Mouse (Mus musculus) stomach, postnatal 0 days (tissue): ENCODE measurements around the gene Prl8a6. TPM values are rescaled to one million over a fixed set of nuclear protein-coding genes. Genes with fewer than 3 reads are reported as not detected.

ENCODE experiments used
- ATAC-seq: fragments of 200-750 bp; cut with Nextera tagmentation; 2 replicates; pipeline ENCODE4 v1.8.0; 2017; ENCODE audit not compliant: low FRiP score, low TSS enrichment
- DNase-seq: peaks from one replicate; pipeline ENCODE4 v3.0.0-alpha.2; 2016; ENCODE audit warnings: low spot score
- H3K27ac ChIP-seq: fragments of 300-500 bp; sonication (generic); replicated peaks from 2 replicates; pipeline ENCODE4 v1.5.1; 2014; ENCODE audit warnings: mild to moderate bottlenecking, control low read depth
- H3K27me3 ChIP-seq: fragments of 300-500 bp; sonication (generic); 2 replicates; pipeline ENCODE4 v1.6.1; 2014; ENCODE audit warnings: low read length; ENCODE audit not compliant: control insufficient read depth, insufficient read depth
- H3K36me3 ChIP-seq: fragments of 300-500 bp; sonication (generic); 2 replicates; pipeline ENCODE4 v1.6.1; 2014; ENCODE audit warnings: low read length, mixed read lengths; ENCODE audit not compliant: control insufficient read depth, insufficient read depth
- H3K4me1 ChIP-seq: fragments of 300-500 bp; sonication (generic); replicated peaks from 2 replicates; pipeline ENCODE4 v1.6.1; 2014; ENCODE audit warnings: antibody characterized with exemption; ENCODE audit not compliant: control insufficient read depth, insufficient read depth
- H3K4me2 ChIP-seq: fragments of 300-500 bp; sonication (generic); replicated peaks from 2 replicates; pipeline ENCODE4 v1.6.1; 2014; ENCODE audit warnings: low read depth, mild to moderate bottlenecking, control low read depth, moderate library complexity
- H3K4me3 ChIP-seq: fragments of 300-500 bp; sonication (generic); 2 replicates; pipeline ENCODE4 v1.5.1; 2014; ENCODE audit warnings: low read depth, low read length, control low read depth
- H3K9ac ChIP-seq: fragments of 300-500 bp; sonication (generic); 2 replicates; pipeline ENCODE4 v1.6.1; 2014; ENCODE audit warnings: mild to moderate bottlenecking, low read length, control low read depth, mixed read lengths
- H3K9me3 ChIP-seq: fragments of 300-500 bp; sonication (generic); 2 replicates; pipeline ENCODE4 v1.6.1; 2016; ENCODE audit warnings: low read length; ENCODE audit not compliant: control insufficient read depth
- CTCF ChIP-seq: IDR thresholded peaks from 2 replicates; pipeline ENCODE4 v1.5.1; 2016; ENCODE audit warnings: antibody characterized with exemption, low read depth, mild to moderate bottlenecking, moderate library complexity
- EP300 ChIP-seq: optimal IDR thresholded peaks from 2 replicates; pipeline ENCODE3; 2016; ENCODE audit warnings: antibody characterized with exemption
- WGBS: fragments of 180-500 bp; shearing (Covaris S2); extraction: QIAGEN DNeasy Blood & Tissue Kit; methylation state at CpG from one replicate; pipeline ENCODE4 v1.1.7; 2014; 5-methylcytosine and 5-hydroxymethylcytosine counted together
- polyA plus RNA-seq: library from polyadenylated mRNA; unstranded; fragments of >200 nt; fragmentation: Nextera tagmentation; extraction: Ambion mirVana; gene quantifications from 2 replicates; pipeline ENCODE4 v1.2.1, GENCODE M21; 2015

Prl8a6 gene
- not detected in 2 replicates for polyA plus RNA-seq

GRCm38 (mm10) chr13:27438588-27438987 lies at the start of gene Prl8a6:
Gene Prl8a6, minus strand, starts transcription at chr13:27438688.
- H3K9me3 ChIP-seq, result no peaks in the 10 kb centered on the region
- no peak within 1 kb of the TSS for H3K27ac ChIP-seq
- H3K4me1 ChIP-seq, result no peaks in the 10 kb centered on the region
- DNase-seq (no peak), ATAC-seq (no peak)
- H3K9ac ChIP-seq, result no peak within 1 kb of the TSS
- H3K4me3 ChIP-seq, result no peak within 1 kb of the TSS
- no peak within 1 kb of the TSS for H3K4me2 ChIP-seq
- TF ChIP-seq EP300 (no peak), CTCF (no peak)
- H3K27me3 ChIP-seq, result no peaks in the 10 kb centered on the region
- no peaks in the 10 kb centered on the region for H3K36me3 ChIP-seq
- 81% methylated on average over 3 of the region's 3 CpGs for WGBS

DNA sequence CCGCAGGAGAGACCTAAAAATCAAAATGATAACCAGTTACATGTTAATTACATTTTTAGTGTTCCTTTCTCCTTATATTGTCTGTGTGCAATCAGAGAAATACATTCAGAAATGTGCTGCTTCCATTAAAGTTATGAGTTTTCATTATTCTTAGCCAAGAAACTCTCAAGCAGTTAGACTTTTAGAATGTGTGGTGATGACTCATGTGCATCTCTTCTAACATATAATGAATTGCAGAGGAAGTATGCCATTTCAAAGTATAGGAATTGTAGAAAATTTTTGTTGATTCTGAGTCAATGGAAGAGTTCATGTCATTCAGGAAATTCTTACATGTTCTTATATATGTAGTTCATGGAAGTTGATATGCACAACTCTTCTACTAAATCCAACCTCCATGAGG lies 5.3 kb downstream of the Prl8a6 start:
- WGBS, result 78% methylated on average over 1 of the region's 1 CpGs
- DNase-seq, result no peak
- no peaks in the 10 kb centered on the region for H3K36me3 ChIP-seq

GRCm38 (mm10) chr13:27413640-27414039 lies 24.8 kb downstream of the Prl8a6 start:
- Histone ChIP-seq H3K4me2 (no peak overlapping the region), H3K4me1 (no peaks in the 10 kb centered on the region), H3K4me3 (no peak overlapping the region), H3K27ac (no peak overlapping the region), H3K9ac (no peak overlapping the region), H3K27me3 (no peaks in the 10 kb centered on the region), H3K9me3 (no peaks in the 10 kb centered on the region), H3K36me3 (no peaks in the 10 kb centered on the region)
- DNase-seq, result no peak
- ATAC-seq, result no peak
- TF ChIP-seq CTCF, result peak; percentile 17
- no peak for TF ChIP-seq EP300

More for the DNA sequence above, 5.3 kb downstream of the Prl8a6 start:
- no peak for ATAC-seq
- Histone ChIP-seq H3K27me3 (no peaks in the 10 kb centered on the region), H3K9me3 (no peaks in the 10 kb centered on the region), H3K9ac (no peak overlapping the region), H3K4me1 (no peaks in the 10 kb centered on the region), H3K4me2 (no peak overlapping the region), H3K27ac (no peak overlapping the region), H3K4me3 (no peak overlapping the region)
- TF ChIP-seq EP300 (no peak), CTCF (no peak)

- Histone ChIP-seq H3K9me3 (no peaks in the 10 kb centered on the region), H3K27ac (no peak overlapping the region), H3K4me3 (no peak overlapping the region), H3K4me2 (no peak overlapping the region), H3K4me1 (no peaks in the 10 kb centered on the region), H3K27me3 (no peaks in the 10 kb centered on the region), H3K36me3 (no peaks in the 10 kb centered on the region), H3K9ac (no peak overlapping the region)
- ATAC-seq (no peak), DNase-seq (no peak)
- WGBS, result 88% methylated on average over 7 of the region's 7 CpGs
- TF ChIP-seq EP300 (no peak), CTCF (no peak)
Observed at GRCm38 (mm10) chr13:27399061-27399724, 39.3 kb downstream of the Prl8a6 start.

DNA sequence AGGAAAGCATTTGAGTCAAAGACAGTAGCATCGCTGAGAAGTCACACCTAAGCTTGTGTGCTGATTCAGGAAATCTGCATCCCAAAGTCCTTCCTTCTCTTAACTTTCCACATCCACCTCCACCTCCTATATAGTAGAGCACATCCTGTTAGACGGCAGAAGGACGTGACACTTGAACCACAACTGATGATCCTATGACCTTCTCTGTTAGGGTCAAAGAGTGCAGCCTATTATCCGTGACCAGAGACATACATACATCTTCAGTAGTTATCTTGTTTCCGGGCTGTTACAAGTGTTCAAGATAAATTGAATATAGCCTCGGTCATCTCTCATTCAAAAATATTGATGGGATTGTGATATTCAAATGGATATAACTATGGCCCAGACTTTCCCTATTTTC lies 47.7 kb downstream of the Prl8a6 start, which contains the start of gene Prl2b1:
Gene Prl2b1, minus strand, starts transcription at position 101 of the 400 bp plus-strand sequence.
- H3K36me3 ChIP-seq, result no peaks in the 10 kb centered on the region
- TF ChIP-seq EP300, result no peak
- TF ChIP-seq CTCF, result no peak
- no peak for ATAC-seq
- no peak within 1 kb of the TSS for H3K4me3 ChIP-seq
- H3K9ac ChIP-seq, result no peak within 1 kb of the TSS
- H3K9me3 ChIP-seq, result no peaks in the 10 kb centered on the region
- no peak within 1 kb of the TSS for H3K27ac ChIP-seq
- no peak for DNase-seq
- H3K27me3 ChIP-seq, result no peaks in the 10 kb centered on the region
- H3K4me2 ChIP-seq, result no peak within 1 kb of the TSS
- no peaks in the 10 kb centered on the region for H3K4me1 ChIP-seq
- 71% methylated on average over 6 of the region's 6 CpGs for WGBS

Other genes with a start within 250 kb of the Prl8a6 start
- gene Prl3c1, start 242.0 kb downstream of the Prl8a6 start, polyA plus RNA-seq, result not detected in 2 replicates
- not detected in 2 replicates for gene Prl3b1, start 196.8 kb downstream of the Prl8a6 start, polyA plus RNA-seq
- gene Prl3a1, start 179.3 kb downstream of the Prl8a6 start, polyA plus RNA-seq, result not detected in 2 replicates
- not detected in 2 replicates for gene Prl6a1, start 126.1 kb downstream of the Prl8a6 start, polyA plus RNA-seq
- gene Prl8a2, start 93.0 kb downstream of the Prl8a6 start, polyA plus RNA-seq, result not detected in 2 replicates
- not detected in 2 replicates for gene Prl2b1, start 47.8 kb downstream of the Prl8a6 start, polyA plus RNA-seq
- gene Prl8a8, start 74.5 kb upstream of the Prl8a6 start, polyA plus RNA-seq, result not detected in 2 replicates
- gene Prl8a9, start 125.9 kb upstream of the Prl8a6 start, polyA plus RNA-seq, result not detected in 2 replicates
- gene Prl8a1, start 143.5 kb upstream of the Prl8a6 start, polyA plus RNA-seq, result not detected in 2 replicates
- not detected in 2 replicates for gene Prl7b1, start 171.9 kb upstream of the Prl8a6 start, polyA plus RNA-seq
- gene Prl7a1, start 203.8 kb upstream of the Prl8a6 start, polyA plus RNA-seq, result not detected in 2 replicates
- gene Prl7a2, start 229.3 kb upstream of the Prl8a6 start, polyA plus RNA-seq, result not detected in 2 replicates